Mouse (Mus musculus): ENCODE results near the gene Nptxr. TPM values are rescaled to one million over a fixed set of nuclear protein-coding genes. Genes with fewer than 3 reads are reported as not detected.

Nptxr gene
- total and polyA plus RNA-seq, 2 experiments from 2014 or later = 87.3 to 184 TPM

- H3K4me1 ChIP-seq (ENCODE audit: insufficient read depth) = peaks cover 13% of the 10 kb centered on the region; the same call in 1 of the 2 replicates
- peak within 1 kb of the TSS; percentile 93 for H3K9ac ChIP-seq
- peaks cover 26% of the 10 kb centered on the region for H3K36me3 ChIP-seq (ENCODE audit: insufficient read depth)
- TF ChIP-seq CTCF (IDR thresholded peaks at IDR 0.05; ENCODE audit: low read depth) = 0 out of 2 replicates have a peak, but pooled peaks have one; percentile 1
- peak within 1 kb of the TSS; percentile 99 for H3K4me3 ChIP-seq (ENCODE audit: low read depth, low read length)
- H3K27me3 ChIP-seq (ENCODE audit: insufficient read depth, low read length) = no peaks in the 10 kb centered on the region
- 3% methylated on average over 87 of the region's 93 CpGs for WGBS
- no peaks in the 10 kb centered on the region for H3K9me3 ChIP-seq (ENCODE audit: low read length)
- H3K4me2 ChIP-seq (ENCODE audit: low read depth) = peak within 1 kb of the TSS; percentile 58
- DNase-seq (peak; percentile 95), ATAC-seq (peak; percentile 97)
- peak within 1 kb of the TSS; percentile 66 for H3K27ac ChIP-seq (ENCODE audit: low read depth, low read length)
These were observed 62.5 kb downstream of the Nptxr start, which contains the start of gene Sun2 for GRCm38 (mm10) chr15:79741921-79742705. TSS of gene Sun2 (minus strand) at chr15:79742536.

DNA sequence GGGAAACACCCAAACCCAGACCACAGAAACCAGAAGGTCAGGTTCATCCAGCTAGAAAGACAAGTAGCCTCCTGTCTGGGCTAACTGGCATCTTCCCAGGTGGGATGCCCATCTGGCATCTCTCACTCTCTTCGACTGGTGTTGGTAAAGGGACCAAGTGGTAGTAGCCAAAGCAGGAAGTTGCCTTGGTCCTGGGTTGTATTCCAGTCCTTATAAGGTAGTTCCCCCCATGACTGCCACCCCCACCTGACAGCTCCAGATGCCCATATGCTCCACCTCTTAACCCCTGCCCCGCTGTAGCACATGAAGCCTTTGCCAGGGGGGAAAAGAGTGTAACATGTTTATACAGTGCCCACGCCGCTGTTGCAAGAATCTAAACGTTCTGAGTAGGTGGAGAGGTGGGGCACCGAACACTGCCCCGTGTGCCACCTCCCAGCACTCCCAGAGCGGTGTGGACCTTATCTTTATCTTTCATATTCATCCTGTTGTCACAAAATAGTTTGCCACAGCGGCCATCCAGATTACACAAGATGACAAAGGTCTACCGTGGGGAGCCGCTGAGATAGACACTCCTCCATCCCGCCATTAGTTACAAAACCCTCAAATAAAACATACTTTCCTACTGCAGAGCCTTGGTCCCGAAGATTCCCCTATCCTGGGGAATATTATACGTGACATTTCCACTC, 63.2 kb downstream of the Nptxr start:
- Histone ChIP-seq H3K4me2 (ENCODE audit: low read depth) (peak overlapping the region; percentile 58), H3K4me1 (ENCODE audit: insufficient read depth) (peaks cover 13% of the 10 kb centered on the region; the same call in 1 of the 2 replicates), H3K9me3 (ENCODE audit: low read length) (no peaks in the 10 kb centered on the region), H3K36me3 (ENCODE audit: insufficient read depth) (peaks cover 34% of the 10 kb centered on the region), H3K27ac (ENCODE audit: low read depth, low read length) (peak overlapping the region; percentile 66), H3K9ac (peak overlapping the region; percentile 93), H3K4me3 (ENCODE audit: low read depth, low read length) (peak overlapping the region; percentile 99), H3K27me3 (ENCODE audit: insufficient read depth, low read length) (no peaks in the 10 kb centered on the region)
- no peak for TF ChIP-seq CTCF (IDR thresholded peaks at IDR 0.05; ENCODE audit: low read depth)
- no peak for DNase-seq
- 25% methylated on average over 14 of the region's 14 CpGs for WGBS
- ATAC-seq = no peak

GRCm38 (mm10) chr15:79740739-79741138, 63.8 kb downstream of the Nptxr start:
- H3K4me1 ChIP-seq (ENCODE audit: insufficient read depth) = peaks cover 13% of the 10 kb centered on the region; the same call in 1 of the 2 replicates
- DNase-seq (no peak), ATAC-seq (no peak)
- no peak overlapping the region for H3K27ac ChIP-seq (ENCODE audit: low read depth, low read length)
- H3K9ac ChIP-seq = no peak overlapping the region
- no peaks in the 10 kb centered on the region for H3K9me3 ChIP-seq (ENCODE audit: low read length)
- H3K4me3 ChIP-seq (ENCODE audit: low read depth, low read length) = peak overlapping the region; percentile 99; the same call in 1 of the 2 replicates
- WGBS = 82% methylated on average over 3 of the region's 3 CpGs
- no peak for TF ChIP-seq CTCF (IDR thresholded peaks at IDR 0.05; ENCODE audit: low read depth)
- H3K27me3 ChIP-seq (ENCODE audit: insufficient read depth, low read length) = no peaks in the 10 kb centered on the region
- H3K4me2 ChIP-seq (ENCODE audit: low read depth) = peak overlapping the region; percentile 58
- peaks cover 34% of the 10 kb centered on the region for H3K36me3 ChIP-seq (ENCODE audit: insufficient read depth)

Other genes starting within 250 kb of the Nptxr start
- gene Dmc1, start 199.7 kb downstream of the Nptxr start, total RNA-seq (2014; rRNA removed) = 1.8 and 3.2 TPM in 2 replicates
- 0.44 and 0.49 TPM in 2 replicates for gene Dmc1, start 199.7 kb downstream of the Nptxr start, polyA plus RNA-seq (2015; fragmentation: Nextera tagmentation; extraction: Ambion mirVana)
- gene Fam227a, start 145.8 kb downstream of the Nptxr start, total RNA-seq (2014; rRNA removed) = 17.1 and 25.7 TPM in 2 replicates
- 1.0 and 1.9 TPM in 2 replicates for gene Fam227a, start 145.8 kb downstream of the Nptxr start, polyA plus RNA-seq (2015; fragmentation: Nextera tagmentation; extraction: Ambion mirVana)
- 70.3 and 107 TPM in 2 replicates for gene Cby1, start 145.6 kb downstream of the Nptxr start, total RNA-seq (2014; rRNA removed)
- 117 and 119 TPM in 2 replicates for gene Cby1, start 145.6 kb downstream of the Nptxr start, polyA plus RNA-seq (2015; fragmentation: Nextera tagmentation; extraction: Ambion mirVana)
- gene Tomm22, start 133.9 kb downstream of the Nptxr start, total RNA-seq (2014; rRNA removed) = 132 and 167 TPM in 2 replicates
- 248 and 266 TPM in 2 replicates for gene Tomm22, start 133.9 kb downstream of the Nptxr start, polyA plus RNA-seq (2015; fragmentation: Nextera tagmentation; extraction: Ambion mirVana)
- 49.2 and 54.1 TPM in 2 replicates for gene Josd1, start 116.8 kb downstream of the Nptxr start, total RNA-seq (2014; rRNA removed)
- 18.6 and 20.2 TPM in 2 replicates for gene Josd1, start 116.8 kb downstream of the Nptxr start, polyA plus RNA-seq (2015; fragmentation: Nextera tagmentation; extraction: Ambion mirVana)
- 74.2 and 78.1 TPM in 2 replicates for gene Gtpbp1, start 113.9 kb downstream of the Nptxr start, total RNA-seq (2014; rRNA removed)
- 43.4 and 47.6 TPM in 2 replicates for gene Gtpbp1, start 113.9 kb downstream of the Nptxr start, polyA plus RNA-seq (2015; fragmentation: Nextera tagmentation; extraction: Ambion mirVana)
- gene Sun2, start 62.2 kb downstream of the Nptxr start, total RNA-seq (2014; rRNA removed) = 43.0 and 56.4 TPM in 2 replicates
- gene Sun2, start 62.2 kb downstream of the Nptxr start, polyA plus RNA-seq (2015; fragmentation: Nextera tagmentation; extraction: Ambion mirVana) = 2.3 and 3.7 TPM in 2 replicates
- 58.3 and 59.2 TPM in 2 replicates for gene Dnal4, start 26.9 kb downstream of the Nptxr start, total RNA-seq (2014; rRNA removed)
- 81.5 and 94.5 TPM in 2 replicates for gene Dnal4, start 26.9 kb downstream of the Nptxr start, polyA plus RNA-seq (2015; fragmentation: Nextera tagmentation; extraction: Ambion mirVana)
- 9.0 and 18.6 TPM in 2 replicates for gene Npcd, start 29.5 kb upstream of the Nptxr start, total RNA-seq (2014; rRNA removed)
- 3.7 and 4.0 TPM in 2 replicates for gene Npcd, start 29.5 kb upstream of the Nptxr start, polyA plus RNA-seq (2015; fragmentation: Nextera tagmentation; extraction: Ambion mirVana)
- 69.1 and 86.8 TPM in 2 replicates for gene Cbx6, start 29.9 kb upstream of the Nptxr start, total RNA-seq (2014; rRNA removed)
- 27.5 and 53.8 TPM in 2 replicates for gene Cbx6, start 29.9 kb upstream of the Nptxr start, polyA plus RNA-seq (2015; fragmentation: Nextera tagmentation; extraction: Ambion mirVana)
- gene Apobec3, start 86.9 kb upstream of the Nptxr start, total RNA-seq (2014; rRNA removed) = 4.0 and 5.3 TPM in 2 replicates
- gene Apobec3, start 86.9 kb upstream of the Nptxr start, polyA plus RNA-seq (2015; fragmentation: Nextera tagmentation; extraction: Ambion mirVana) = 3.1 and 3.6 TPM in 2 replicates
- gene Cbx7, start 166.4 kb upstream of the Nptxr start, total RNA-seq (2014; rRNA removed) = 6.4 and 11.1 TPM in 2 replicates
- 2.4 and 3.1 TPM in 2 replicates for gene Cbx7, start 166.4 kb upstream of the Nptxr start, polyA plus RNA-seq (2015; fragmentation: Nextera tagmentation; extraction: Ambion mirVana)
- gene Pdgfb, start 210.2 kb upstream of the Nptxr start, total RNA-seq (2014; rRNA removed) = 13.2 and 17.8 TPM in 2 replicates
- gene Pdgfb, start 210.2 kb upstream of the Nptxr start, polyA plus RNA-seq (2015; fragmentation: Nextera tagmentation; extraction: Ambion mirVana) = 4.6 and 7.6 TPM in 2 replicates